Mouse (Mus musculus) A20 (cell line): ENCODE results near the gene Rfk.

Source experiments
- DNase-seq: peaks from one replicate; pipeline ENCODE4 v3.0.0-alpha.2; 2011; ENCODE audit warnings: low read depth, low spot score

Rfk gene

GRCm38 (mm10) chr19:17382807-17383397 is 10.9 kb upstream of the Rfk start:
- no peak for DNase-seq

GRCm38 (mm10) chr19:17385022-17385421 is 8.8 kb upstream of the Rfk start:
- no peak for DNase-seq

GRCm38 (mm10) chr19:17385426-17385825 is 8.4 kb upstream of the Rfk start:
- no peak for DNase-seq

- DNase-seq: no peak
Observed at GRCm38 (mm10) chr19:17386424-17386823, 7.4 kb upstream of the Rfk start.

GRCm38 (mm10) chr19:17388404-17388803 is 5.4 kb upstream of the Rfk start:
- DNase-seq: peak; percentile 30

GRCm38 (mm10) chr19:17392866-17393265 is 977 bp upstream of the Rfk start:
- no peak for DNase-seq

- peak; percentile 30 for DNase-seq
Observed at GRCm38 (mm10) chr19:17396802-17397201, 3.0 kb downstream of the Rfk start.

- no peak for DNase-seq
Observed at GRCm38 (mm10) chr19:17397922-17398321, 4.1 kb downstream of the Rfk start.

GRCm38 (mm10) chr19:17399965-17400364 is 6.1 kb downstream of the Rfk start:
- DNase-seq: no peak

- no peak for DNase-seq
Observed at GRCm38 (mm10) chr19:17400571-17400970, 6.7 kb downstream of the Rfk start.

GRCm38 (mm10) chr19:17403175-17403574 is 9.3 kb downstream of the Rfk start:
- no peak for DNase-seq

GRCm38 (mm10) chr19:17406823-17407222 is 13.0 kb downstream of the Rfk start:
- no peak for DNase-seq

- no peak for DNase-seq
Observed at GRCm38 (mm10) chr19:17408591-17408990, 14.7 kb downstream of the Rfk start.

- DNase-seq: no peak
Observed at GRCm38 (mm10) chr19:17409351-17409750, 15.5 kb downstream of the Rfk start.

GRCm38 (mm10) chr19:17410465-17411065 is 16.7 kb downstream of the Rfk start:
- DNase-seq: no peak

GRCm38 (mm10) chr19:17412915-17413459 is 19.1 kb downstream of the Rfk start:
- no peak for DNase-seq

GRCm38 (mm10) chr19:17417855-17418254 is 24.0 kb downstream of the Rfk start:
- DNase-seq: no peak

- DNase-seq: no peak
Observed at GRCm38 (mm10) chr19:17423306-17423705, 29.5 kb downstream of the Rfk start.

- no peak for DNase-seq
Observed at GRCm38 (mm10) chr19:17427824-17428560, 34.1 kb downstream of the Rfk start.

GRCm38 (mm10) chr19:17428561-17428914 is 34.7 kb downstream of the Rfk start:
- DNase-seq: no peak

- DNase-seq: no peak
Observed at GRCm38 (mm10) chr19:17436651-17437050, 42.8 kb downstream of the Rfk start.

- DNase-seq: no peak
Observed at GRCm38 (mm10) chr19:17439476-17440189, 45.8 kb downstream of the Rfk start.
